Mouse (Mus musculus) spleen, adult 12 weeks (tissue): ENCODE results near the gene Rusc2.

Source experiments
- DNase-seq: peaks from one replicate; pipeline ENCODE4 v3.0.0; 2022; ENCODE audit warnings: low spot score

Gene Rusc2

DNA sequence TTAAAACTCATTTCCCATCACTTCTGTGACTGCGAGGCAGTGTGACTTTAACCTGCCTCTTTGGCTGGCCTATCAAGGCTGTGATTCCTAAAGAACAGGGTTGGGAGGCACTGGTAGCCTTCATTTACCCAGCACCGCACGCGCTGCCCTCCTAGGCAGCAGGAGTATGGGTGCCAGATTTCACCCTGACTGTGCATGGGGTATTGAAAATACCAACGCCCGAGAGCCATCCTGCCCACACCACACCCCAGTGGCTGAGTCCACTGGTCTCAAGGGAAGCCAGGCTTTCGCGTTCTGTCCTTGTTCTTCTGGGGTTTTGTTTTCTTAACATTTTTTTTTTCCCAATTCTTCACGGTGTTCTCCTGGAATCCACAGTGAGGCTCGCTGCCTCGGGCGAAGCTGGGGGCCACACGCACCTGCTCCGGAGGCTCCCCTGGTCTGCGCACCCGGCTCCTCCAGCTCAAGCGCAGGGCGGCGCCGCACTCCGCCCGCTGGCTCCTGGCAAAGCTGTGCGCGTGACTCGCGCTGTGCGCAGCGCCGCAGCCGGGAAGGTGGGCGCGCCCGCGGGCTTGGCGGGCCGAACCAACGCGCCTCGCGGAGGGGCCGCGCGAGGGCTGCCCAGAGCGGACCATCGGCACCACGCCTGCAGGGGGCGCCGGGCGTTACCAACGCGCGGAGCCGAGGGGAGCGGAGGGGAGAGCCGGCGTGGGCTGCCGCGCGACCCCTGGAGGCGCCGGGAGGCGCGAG lies at the start of gene Rusc2:
Gene Rusc2, plus strand, starts transcription at position 572 of the 747 bp plus-strand sequence.
- DNase-seq: no peak

GRCm38 (mm10) chr4:43334771-43335170 lies 47.0 kb upstream of the Rusc2 start:
- no peak for DNase-seq

DNA sequence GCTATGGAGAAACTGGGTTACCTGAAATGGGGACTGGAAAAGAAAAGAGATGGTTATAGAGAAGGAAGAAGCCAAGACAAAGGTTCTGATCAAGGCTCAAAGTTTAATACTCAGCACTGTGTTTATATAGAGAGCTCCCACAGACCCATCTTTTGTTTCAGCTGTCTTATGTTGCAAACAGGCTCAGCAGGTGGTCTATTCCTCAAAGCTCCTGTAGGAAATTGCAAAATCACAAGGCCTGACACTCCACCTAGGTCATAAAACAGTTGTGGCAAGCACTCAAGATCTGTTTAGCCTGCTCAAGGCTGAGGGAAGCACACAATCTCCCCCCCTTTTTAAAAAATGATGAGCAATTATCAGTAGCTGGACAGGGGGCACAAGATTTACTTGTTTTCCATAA lies 45.6 kb upstream of the Rusc2 start:
- DNase-seq: no peak

- no peak for DNase-seq
Measured at GRCm38 (mm10) chr4:43340096-43340804, 41.5 kb upstream of the Rusc2 start.

- DNase-seq: no peak
Measured at GRCm38 (mm10) chr4:43341276-43341891, 40.4 kb upstream of the Rusc2 start.

DNA sequence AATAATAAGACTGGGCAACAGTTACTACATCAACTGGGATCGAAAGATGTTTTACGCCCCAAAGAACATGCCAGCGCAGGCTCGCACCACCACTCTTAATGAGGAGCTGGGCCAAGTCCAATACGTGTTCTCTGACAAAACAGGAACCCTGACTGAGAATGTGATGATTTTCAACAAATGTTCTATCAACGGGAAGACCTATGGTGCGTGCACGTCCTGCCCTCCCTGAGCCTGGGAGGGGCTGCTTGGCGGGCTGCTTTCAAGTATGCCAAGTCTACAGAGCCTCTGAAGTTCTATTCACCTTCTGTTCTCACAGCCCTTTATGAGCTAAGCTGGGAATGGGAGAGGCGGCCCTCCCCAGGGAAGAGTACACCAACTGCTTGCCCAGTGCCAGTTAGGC lies 39.3 kb upstream of the Rusc2 start:
- no peak for DNase-seq

DNA sequence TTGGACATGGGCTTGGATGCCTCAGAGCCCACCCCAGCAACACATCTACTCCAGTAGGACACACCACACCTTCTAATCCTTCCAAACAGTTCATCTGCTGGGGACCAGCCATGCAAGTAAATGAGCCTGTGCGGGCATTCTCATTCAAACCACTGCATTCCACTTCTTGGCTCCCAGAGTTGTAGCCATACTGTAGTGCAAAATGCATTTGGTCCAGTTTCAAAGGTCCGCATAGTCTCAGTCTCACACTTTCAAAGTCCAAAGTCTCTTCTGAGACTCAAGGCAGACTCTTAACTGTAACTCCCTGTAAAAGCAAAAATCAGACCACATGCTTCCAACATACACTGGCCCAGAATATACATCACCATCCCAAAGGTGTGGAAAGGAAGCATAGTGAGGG lies 36.8 kb upstream of the Rusc2 start:
- no peak for DNase-seq

DNA sequence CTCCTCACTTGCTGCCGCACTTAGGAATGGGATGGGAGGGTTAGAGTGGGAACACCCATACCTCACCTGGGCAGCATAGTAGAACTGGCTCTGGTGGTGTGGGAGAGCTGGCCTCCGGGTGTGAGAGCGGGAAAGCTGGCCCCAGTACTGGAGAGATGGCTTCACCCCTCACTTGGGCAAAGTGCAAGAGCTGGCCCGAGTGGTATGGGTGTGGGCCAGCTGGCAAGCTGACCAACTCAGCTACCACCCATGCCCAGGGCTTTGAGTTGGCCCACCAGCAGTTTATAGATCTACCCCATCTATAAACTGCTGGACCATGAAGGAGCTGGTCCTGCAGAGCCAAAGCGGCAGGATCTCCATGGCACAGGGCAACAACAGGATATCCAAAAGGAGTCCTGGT lies 32.6 kb upstream of the Rusc2 start:
- DNase-seq: no peak

- DNase-seq: no peak
Measured at GRCm38 (mm10) chr4:43350038-43350560, 31.7 kb upstream of the Rusc2 start.

DNA sequence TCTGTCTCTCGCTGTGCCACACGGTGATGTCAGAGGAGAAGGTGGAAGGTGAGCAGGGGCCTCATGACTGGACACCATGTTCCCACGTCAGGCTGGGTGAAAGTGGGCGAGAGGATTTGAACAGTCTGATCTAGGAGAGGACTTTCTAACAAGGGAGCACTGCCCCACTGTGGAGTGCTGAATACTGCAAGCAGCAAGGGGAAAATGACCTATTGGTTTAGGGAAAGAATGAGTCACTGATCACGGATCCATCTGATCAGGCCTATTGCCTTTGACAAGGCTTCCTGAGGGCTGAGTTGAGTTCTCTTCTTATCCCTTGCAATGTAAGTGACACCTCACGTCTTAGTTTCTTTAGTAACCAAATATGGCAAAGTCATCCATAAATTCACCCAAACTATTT lies 28.1 kb upstream of the Rusc2 start:
- DNase-seq: no peak

GRCm38 (mm10) chr4:43364914-43365560 lies 16.7 kb upstream of the Rusc2 start:
- DNase-seq: no peak

- DNase-seq: no peak
Measured at GRCm38 (mm10) chr4:43367295-43367694, 14.5 kb upstream of the Rusc2 start.

- no peak for DNase-seq
Measured at GRCm38 (mm10) chr4:43367787-43368186, 14.0 kb upstream of the Rusc2 start.

DNA sequence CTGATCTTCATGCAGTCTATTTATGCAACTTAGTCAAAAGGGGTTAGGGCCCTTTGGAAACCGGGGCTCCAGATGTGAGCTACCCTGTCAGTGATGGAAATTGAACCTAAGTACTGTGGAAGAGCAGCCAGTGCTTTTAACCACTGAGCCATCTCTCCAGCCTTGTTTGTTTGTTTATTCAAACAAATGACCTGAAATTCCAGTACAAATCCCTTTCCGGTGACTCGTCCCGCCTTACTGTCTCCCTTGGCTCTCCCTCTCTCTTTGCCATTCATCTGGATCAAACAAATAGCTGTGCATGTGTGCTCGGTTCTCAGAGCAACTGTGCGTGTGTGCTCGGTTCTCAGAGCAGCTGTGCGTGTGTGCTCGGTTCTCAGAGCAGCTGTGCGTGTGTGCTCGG lies 10.4 kb upstream of the Rusc2 start:
- DNase-seq: no peak

- no peak for DNase-seq
Measured at GRCm38 (mm10) chr4:43372155-43372554, 9.6 kb upstream of the Rusc2 start.

DNA sequence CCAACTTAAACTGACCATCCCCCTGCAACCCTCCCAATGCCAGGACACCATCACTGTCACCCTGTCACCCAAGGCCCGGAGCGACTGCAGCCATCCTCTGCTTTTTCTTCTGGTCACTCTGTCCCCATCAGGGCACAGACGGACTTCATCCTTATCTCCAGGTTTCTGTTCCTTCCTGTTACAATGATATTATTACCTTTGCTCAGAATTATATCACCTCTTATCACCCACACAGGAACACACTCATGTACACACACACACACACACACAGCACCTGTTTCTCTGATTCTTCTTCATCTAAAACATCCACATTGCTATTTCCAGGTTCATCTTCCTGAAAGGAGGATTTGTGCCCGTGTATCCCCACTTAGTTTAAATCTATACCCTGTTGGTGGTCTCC lies 7.5 kb upstream of the Rusc2 start:
- no peak for DNase-seq

- no peak for DNase-seq
Measured at GRCm38 (mm10) chr4:43379601-43380000, 2.2 kb upstream of the Rusc2 start.

DNA sequence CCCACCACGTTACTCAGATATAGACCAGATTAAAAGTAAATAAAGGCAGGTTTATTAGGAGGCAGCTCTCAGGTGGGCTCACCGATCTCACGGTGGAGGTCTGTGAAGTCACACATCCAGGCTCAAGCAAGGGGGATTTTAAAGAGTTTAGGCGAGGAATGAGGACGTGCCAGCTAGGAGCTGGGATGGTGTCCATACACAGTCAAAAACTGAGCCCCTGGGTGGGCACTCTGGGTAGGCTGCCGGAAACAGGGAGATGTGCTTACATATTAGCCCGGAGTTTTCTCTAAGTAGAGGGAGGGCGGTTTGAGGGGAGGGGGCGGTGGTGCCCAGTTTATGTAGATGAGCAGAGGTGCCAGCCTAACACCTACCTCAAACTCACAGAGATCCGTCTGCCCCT lies 828 bp upstream of the Rusc2 start:
- DNase-seq: no peak

DNA sequence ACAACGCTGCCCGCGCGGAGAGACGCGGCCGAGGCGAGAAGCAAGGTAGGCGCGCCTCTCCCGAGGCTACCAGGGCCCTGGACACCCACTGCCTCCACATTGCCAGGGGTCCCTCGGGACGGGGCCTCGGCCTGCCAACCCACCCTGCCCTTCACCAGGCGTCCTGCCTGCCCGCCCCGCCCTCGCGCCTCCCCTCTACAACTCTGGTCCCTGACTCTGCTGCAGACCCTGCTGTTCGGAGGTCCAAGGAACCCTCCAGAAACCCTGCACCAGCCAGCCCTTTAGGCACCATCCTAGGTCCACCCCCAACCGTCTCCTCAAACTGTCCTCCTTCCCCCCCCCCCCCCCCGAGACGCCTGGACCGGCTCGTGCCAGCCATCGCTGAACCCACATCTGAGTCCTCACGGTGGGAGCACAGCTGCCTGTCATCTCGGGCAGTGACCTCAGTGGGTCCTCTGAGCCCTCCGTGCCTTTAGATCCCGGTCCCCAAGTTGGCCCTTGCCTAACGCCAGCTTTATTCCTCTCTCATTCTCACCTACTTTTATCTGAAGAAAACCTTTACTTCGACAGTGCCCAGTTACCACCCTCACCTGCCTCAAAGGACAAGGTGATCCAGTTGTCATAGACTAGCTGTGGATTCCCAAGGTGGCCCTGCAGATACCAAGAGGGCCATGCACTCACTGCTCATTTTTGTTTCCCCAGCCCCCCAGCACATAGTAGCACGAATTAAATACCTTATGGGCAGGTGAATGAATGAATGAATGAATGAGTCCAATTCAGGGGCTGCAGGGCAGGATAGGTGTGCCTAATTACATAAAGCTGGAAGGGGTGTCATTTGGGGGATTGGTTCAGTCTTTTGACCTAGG lies 609 bp downstream of the Rusc2 start:
- DNase-seq: no peak

DNA sequence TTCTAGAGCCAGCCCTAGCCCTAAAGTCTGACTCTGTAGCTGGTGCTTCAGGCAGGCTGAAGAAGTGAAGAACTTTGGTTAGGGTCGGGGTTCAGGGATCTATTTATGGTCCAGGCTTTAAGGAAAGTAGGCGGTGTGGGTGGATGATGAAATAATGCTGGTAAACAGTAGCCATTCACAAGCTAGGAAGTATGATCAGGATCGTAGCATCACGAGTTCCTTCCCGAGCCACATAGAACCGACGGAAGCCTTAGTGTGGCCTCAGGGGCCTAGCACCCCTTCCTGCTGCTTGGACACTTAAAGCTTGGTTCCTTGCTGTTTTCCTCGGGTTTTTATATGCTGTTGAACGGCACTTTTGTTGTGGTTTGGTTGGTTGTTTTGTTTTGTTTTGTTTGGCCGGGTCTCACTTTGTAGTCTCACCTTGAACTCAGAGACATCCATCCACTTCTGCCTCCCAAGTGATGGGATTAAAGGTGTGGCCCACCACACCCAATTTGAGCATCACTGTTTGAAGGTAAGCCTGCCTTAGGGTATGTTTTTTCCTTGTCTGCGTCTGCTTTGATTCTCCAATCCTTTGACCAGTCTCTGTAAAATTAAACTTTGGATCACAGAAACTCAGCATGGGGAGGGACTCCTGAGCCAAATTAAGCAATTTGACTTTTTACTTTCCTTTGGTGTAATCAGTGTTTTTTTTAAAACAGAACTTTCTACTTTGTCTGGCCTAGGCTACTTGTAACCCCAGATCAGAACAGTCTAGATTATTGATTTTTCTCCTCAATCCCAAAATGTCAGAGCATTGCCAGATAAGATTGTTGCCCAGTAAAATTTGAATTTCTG lies 1.7 kb downstream of the Rusc2 start:
- no peak for DNase-seq

- DNase-seq: no peak
Measured at GRCm38 (mm10) chr4:43384083-43384460, 2.3 kb downstream of the Rusc2 start.
